Mouse (Mus musculus): ENCODE measurements around the gene Ogfod3.

DNA sequence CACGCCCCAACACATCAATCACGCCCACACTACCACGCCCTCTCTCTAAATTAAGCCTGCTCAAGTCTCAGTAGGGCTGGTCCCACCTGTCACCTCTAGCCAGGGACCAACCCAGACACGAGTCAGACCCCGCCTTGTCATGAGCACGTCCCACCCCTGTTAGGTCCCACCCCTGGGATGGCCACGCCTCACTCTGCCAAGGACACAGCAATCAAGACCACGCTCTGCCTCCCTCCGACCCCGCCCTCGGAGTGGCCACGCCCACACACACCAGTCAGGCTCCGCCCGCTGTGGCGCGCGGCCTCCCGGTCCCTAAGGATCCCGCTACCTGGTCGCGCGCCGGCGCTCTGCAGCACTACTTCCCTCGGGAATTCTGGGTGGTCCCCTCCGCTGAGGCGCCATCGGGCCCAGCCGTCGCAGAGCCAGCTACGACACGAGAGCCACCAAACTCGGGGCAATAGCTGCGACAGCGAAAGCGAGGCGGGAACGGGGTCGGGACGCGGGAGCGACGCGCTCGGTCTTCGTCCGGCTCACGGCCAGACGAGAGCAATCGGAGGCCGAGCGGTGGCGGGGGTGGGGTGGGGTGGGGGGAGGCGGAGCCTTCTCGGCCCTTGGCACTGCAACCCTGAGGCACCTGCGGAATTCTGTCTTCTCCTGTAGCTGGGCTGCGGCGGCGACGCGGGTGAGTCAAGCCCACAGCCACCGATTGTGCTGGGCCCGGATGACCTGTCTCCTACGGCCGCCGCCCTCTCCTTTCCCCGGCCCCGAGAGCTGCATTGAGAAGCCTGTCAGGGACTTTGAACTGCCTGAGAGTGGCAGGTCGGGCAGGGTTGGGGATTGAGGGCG lies at the start of gene Ogfod3, which contains the start of gene Hexdc:
- no peak for TF ChIP-seq CTCF (IDR thresholded peaks at IDR 0.05; ENCODE audit: low read depth)
- no peak for TF ChIP-seq EP300 (IDR thresholded peaks at IDR 0.05; ENCODE audit: low read depth)

Data from liver, postnatal 0 days (tissue).